Mouse (Mus musculus) midbrain, embryonic 10.5 days (tissue): Measurements from ENCODE around the gene Rbm7. TPM values are rescaled to one million over a fixed set of nuclear protein-coding genes. Genes with fewer than 3 reads are reported as not detected.
"Not testable (repeated sequence)": the region's sequence is repeated elsewhere in the genome, so short reads cannot be mapped to it uniquely, and the experiment has no call there.

Experiments used
- DNase-seq: peaks from one replicate; pipeline ENCODE4 v3.0.0-alpha.2; 2017; ENCODE audit warnings: low spot score
- H3K27ac ChIP-seq: fragments of 300-500 bp; sonication (generic); replicated peaks from 2 replicates; pipeline ENCODE4 v1.5.1; 2016; ENCODE audit warnings: mild to moderate bottlenecking
- H3K27me3 ChIP-seq: fragments of 300-500 bp; sonication (generic); 2 replicates; pipeline ENCODE4 v1.6.1; 2016; ENCODE audit warnings: low read depth, mild to moderate bottlenecking; ENCODE audit not compliant: poor library complexity, severe bottlenecking
- H3K36me3 ChIP-seq: fragments of 300-500 bp; sonication (generic); 2 replicates; pipeline ENCODE4 v1.6.1; 2016; ENCODE audit warnings: mild to moderate bottlenecking, moderate library complexity
- H3K4me1 ChIP-seq: fragments of 300-500 bp; sonication (generic); 2 replicates; pipeline ENCODE4 v1.6.1; 2016
- H3K4me3 ChIP-seq: fragments of 300-500 bp; sonication (generic); 2 replicates; pipeline ENCODE4 v1.5.1; 2016; ENCODE audit warnings: mild to moderate bottlenecking, moderate library complexity
- H3K9me3 ChIP-seq: fragments of 300-500 bp; sonication (generic); replicated peaks from 2 replicates; pipeline ENCODE4 v1.6.1; 2016; ENCODE audit warnings: mild to moderate bottlenecking
- WGBS: fragments of 180-500 bp; shearing (Covaris S2); methylation state at CpG from one replicate; pipeline ENCODE4 v1.1.7; 2016; 5-methylcytosine and 5-hydroxymethylcytosine counted together
- polyA plus RNA-seq: library from polyadenylated mRNA; unstranded; fragments of >200 nt; fragmentation: Nextera tagmentation; extraction: Ambion mirVana; gene quantifications from 2 replicates; pipeline ENCODE4 v1.2.1, GENCODE M21; 2016

Gene Rbm7
- polyA plus RNA-seq, 1 experiment from 2014 or later = 112 TPM

DNA sequence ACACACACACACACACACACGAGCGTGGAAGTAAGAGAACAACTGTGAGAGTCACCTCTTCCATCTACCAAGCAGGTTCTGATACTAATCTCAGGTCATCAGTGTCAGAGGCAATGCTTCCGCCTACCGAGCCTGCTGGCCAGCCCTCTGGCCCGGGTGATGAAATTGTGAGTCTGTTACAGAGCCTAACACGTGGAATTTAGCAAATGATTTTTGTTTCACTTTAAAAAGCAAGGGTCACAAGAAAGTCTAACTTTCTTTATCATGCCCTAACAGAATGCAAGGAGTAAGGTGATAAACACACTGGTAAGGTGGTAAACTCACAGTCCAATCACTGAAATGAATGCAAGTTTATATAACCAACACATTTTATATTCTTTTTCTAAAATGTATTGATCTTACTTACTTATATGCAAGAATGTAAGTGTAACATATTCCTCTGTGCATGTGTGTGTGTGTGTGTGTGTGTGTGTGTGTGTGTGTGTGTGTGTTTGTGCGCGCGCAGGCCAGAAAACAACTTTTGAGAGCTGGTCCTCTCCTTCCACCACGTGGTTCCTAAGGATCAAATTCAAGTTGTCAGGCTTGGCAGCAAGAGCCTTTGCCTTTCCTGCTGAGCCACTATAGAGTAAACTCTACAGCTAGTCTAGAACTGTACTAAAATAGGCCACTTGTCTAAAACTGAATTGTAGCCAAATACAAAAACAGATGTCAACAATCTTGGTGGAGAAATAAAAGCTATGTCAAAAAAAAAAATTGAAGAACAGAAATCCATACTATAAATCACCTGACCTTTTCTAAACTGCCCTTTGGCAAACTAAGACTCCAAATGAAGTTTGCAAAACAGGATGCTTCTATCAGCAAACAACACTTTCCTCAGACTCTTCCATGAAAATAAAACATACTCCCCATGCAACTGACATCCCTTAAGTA lies 18.6 kb downstream of the Rbm7 start:
- no peak overlapping the region for H3K27ac ChIP-seq
- H3K36me3 ChIP-seq = peaks cover 32% of the 10 kb centered on the region
- H3K9me3 ChIP-seq = no peaks in the 10 kb centered on the region
- H3K27me3 ChIP-seq = no peaks in the 10 kb centered on the region
- no peak for DNase-seq
- H3K4me3 ChIP-seq = no peak overlapping the region
- WGBS = 94% methylated on average over 10 of the region's 10 CpGs
- H3K4me1 ChIP-seq = peaks cover 14% of the 10 kb centered on the region

DNA sequence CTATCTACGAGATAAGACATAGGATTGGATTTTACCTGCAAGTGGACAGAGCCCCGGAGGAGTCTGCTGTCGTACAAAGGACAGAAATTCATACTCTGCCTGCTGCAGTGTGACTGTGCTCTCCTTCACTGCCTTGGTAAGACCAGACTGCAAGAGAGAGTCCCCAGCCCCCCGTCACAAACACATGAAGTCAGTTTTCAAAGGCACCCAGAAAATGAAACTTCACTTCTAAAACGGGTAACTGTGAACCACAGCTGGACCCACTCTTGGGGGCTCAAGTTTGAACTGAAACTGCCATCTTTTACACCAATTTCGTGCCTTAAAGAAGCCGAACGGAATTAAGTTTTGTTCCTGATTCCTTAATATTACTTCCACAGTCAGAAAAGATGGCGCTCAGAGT lies 20.7 kb downstream of the Rbm7 start:
- Histone ChIP-seq H3K27ac (no peak overlapping the region), H3K9me3 (no peaks in the 10 kb centered on the region), H3K4me1 (peaks cover under 1% of the 10 kb centered on the region), H3K36me3 (peaks cover 42% of the 10 kb centered on the region), H3K4me3 (no peak overlapping the region), H3K27me3 (no peaks in the 10 kb centered on the region)
- no peak for DNase-seq
- WGBS = 93% methylated on average over 9 of the region's 9 CpGs

DNA sequence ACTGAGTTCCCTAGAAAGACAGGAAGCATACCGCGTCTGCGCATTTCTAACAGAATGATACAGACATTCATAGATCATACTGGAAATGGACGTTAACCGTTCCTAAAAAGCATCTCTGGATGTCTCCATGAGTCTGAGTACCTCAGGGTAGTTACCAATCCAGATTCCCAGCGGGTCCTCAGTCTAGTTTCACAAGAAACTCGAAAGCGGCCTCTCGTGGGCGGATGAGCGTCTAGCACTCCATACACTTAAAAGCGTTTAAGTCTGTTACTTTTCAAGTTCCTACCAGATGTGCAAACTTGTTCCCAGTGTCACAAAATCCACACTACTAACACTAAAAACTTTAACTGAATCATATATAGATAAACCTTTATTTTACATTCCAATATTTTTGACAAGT lies 22.0 kb downstream of the Rbm7 start:
- Histone ChIP-seq H3K27ac (no peak overlapping the region), H3K9me3 (no peaks in the 10 kb centered on the region), H3K4me1 (no peaks in the 10 kb centered on the region; the same call in 1 of the 2 replicates), H3K36me3 (peaks cover 42% of the 10 kb centered on the region), H3K4me3 (no peak overlapping the region), H3K27me3 (no peaks in the 10 kb centered on the region)
- no peak for DNase-seq
- WGBS = 93% methylated on average over 12 of the region's 12 CpGs

DNA sequence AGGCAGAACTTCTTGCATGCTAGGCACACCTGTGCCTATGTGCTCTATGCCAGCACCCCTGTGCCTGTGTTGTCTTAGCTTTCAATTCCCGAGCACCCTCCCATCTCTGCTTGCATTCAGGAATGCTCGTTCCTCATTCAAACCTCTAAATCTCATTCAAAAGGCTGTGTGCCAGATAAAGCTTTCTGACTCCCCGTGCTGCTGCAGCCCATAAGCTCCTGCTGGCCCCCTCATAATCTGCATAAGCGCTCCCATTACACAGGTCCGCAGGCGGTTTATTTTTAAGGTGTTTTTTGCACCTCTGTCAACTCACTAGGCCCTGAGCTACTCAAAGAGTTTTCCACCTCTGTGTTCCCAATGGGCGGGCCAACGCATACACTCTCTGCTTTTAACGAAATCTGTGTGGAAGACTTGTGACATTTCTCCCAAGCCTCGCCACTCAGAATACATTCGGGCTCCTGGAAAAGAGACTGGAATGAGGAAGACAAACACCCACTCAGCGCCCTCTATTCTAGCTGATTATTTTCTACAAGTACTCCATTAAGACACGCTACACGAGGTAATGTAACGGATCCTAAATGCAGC lies 22.6 kb downstream of the Rbm7 start:
- Histone ChIP-seq H3K36me3 (peaks cover 42% of the 10 kb centered on the region), H3K9me3 (no peaks in the 10 kb centered on the region), H3K4me3 (no peak overlapping the region), H3K4me1 (no peaks in the 10 kb centered on the region; the same call in 1 of the 2 replicates), H3K27me3 (no peaks in the 10 kb centered on the region), H3K27ac (no peak overlapping the region)
- WGBS = 84% methylated on average over 15 of the region's 15 CpGs
- no peak for DNase-seq

DNA sequence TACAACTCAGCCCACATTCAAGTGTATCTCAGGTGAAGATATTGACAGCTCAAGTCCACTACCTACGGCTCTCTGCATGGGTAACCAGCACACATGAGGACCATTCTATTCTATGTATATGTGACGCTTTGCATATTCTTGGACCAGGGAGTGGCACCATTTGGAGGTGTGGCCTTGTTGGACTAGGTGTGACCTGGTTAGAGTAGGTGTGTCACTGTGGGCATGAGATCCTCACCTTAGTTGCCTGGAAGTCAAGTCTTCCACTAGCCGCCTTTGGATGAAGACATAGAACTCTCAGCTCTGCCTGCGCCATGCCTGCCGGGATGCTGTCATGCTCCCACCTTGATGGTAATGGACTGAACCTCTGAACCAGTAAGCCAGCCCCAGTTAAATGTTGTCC lies 27.6 kb downstream of the Rbm7 start:
- not testable (repeated sequence) for H3K4me3 ChIP-seq, DNase-seq, H3K27me3 ChIP-seq, H3K4me1 ChIP-seq, H3K9me3 ChIP-seq, H3K27ac ChIP-seq
- 96% methylated on average over 5 of the region's 5 CpGs for WGBS
- peaks cover 42% of the 10 kb centered on the region for H3K36me3 ChIP-seq

DNA sequence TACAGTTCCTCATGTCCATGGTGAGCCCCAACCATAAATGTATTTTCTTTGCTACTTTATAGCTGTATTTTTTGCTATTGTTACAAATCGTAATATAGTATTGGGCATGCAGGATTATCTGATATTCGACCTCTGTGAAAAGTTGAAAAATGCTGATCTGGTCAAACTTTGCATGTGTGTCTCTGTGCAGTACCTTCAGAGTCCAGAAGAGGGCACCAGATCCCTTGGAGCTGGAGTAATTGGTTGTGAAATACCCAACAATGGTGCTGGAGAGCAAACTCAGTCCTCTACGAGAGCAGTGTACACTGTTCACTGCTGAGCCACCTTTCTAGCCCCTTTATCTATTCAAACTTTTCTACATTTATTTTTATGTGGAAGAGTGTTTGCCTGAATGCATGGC lies 28.3 kb downstream of the Rbm7 start:
- no peak overlapping the region for H3K4me3 ChIP-seq
- H3K27me3 ChIP-seq = no peaks in the 10 kb centered on the region
- peaks cover 42% of the 10 kb centered on the region for H3K36me3 ChIP-seq
- DNase-seq = peak; percentile 61
- no peak overlapping the region for H3K27ac ChIP-seq
- no peaks in the 10 kb centered on the region; the same call in 1 of the 2 replicates for H3K4me1 ChIP-seq
- peaks cover 6% of the 10 kb centered on the region; the same call in 1 of the 2 replicates for H3K9me3 ChIP-seq
- WGBS = 77% methylated on average over 3 of the region's 3 CpGs

DNA sequence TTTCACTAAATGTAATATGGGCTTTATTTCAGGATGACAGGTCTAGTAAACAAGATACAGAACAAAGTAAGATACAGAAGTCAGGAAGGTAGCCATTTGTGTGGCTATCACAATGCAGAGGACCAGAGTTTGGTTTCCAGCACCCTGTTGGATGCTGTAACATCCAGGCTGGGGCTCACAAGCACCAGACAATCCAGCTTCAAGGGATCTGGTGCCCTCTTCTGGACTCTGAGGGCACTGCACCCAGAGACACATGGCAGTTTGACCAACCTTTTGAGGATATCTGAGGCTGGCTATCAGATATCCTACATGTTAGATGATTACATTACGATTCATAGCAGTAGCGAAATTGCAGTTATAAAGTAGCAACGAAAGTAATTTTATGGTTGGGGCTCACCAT lies 29.4 kb downstream of the Rbm7 start:
- 97% methylated on average over 3 of the region's 3 CpGs for WGBS
- H3K4me1 ChIP-seq = no peaks in the 10 kb centered on the region; the same call in 1 of the 2 replicates
- no peak for DNase-seq

DNA sequence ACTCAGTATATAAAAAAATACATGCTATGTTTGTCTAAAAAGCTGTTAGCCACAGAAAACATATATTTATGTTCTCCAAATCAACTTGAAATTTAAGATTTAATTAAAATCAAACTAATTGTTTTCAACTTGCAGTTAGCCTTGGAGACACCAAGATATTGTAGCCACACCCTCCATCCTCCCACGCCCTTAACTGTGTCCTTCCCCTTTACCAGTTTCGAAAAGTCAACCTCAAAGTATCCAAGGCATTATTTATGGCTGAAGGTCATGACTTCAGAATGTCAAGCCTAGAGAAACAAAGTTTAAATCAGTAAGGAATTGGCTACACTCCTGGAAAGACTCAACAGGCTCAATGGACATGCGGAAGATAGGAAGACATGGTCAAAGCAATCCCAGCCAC lies 33.6 kb downstream of the Rbm7 start:
- 93% methylated on average over 3 of the region's 3 CpGs for WGBS
- H3K36me3 ChIP-seq = peaks cover 13% of the 10 kb centered on the region
- no peaks in the 10 kb centered on the region for H3K27me3 ChIP-seq
- H3K9me3 ChIP-seq = peaks cover 6% of the 10 kb centered on the region; the same call in 1 of the 2 replicates
- H3K4me3 ChIP-seq = no peak overlapping the region
- DNase-seq = no peak
- no peak overlapping the region for H3K27ac ChIP-seq
- no peaks in the 10 kb centered on the region for H3K4me1 ChIP-seq

More for the DNA sequence above, 29.4 kb downstream of the Rbm7 start:
- H3K4me3 ChIP-seq = no peak overlapping the region
- peaks cover 34% of the 10 kb centered on the region for H3K36me3 ChIP-seq
- H3K27me3 ChIP-seq = no peaks in the 10 kb centered on the region
- H3K27ac ChIP-seq = no peak overlapping the region
- H3K9me3 ChIP-seq = peaks cover 6% of the 10 kb centered on the region; the same call in 1 of the 2 replicates

DNA sequence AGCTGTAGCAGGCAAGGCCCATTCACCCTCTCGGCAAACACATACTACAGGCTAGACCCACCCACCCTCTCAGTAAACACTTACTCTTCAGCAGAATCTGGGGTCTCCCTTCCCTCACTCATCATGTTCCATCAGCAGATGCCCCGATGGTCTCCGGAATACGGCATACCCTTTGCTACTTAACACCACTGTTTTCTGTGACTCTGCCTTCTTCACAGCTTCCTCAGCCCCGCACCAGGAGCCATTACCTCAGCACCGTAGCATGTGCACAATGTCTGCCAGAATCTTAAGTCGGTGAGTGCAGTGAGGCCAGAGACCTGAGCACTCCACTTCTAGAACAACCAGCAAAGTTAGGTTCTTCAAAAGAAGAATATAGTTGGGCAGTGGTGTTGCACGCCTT lies 34.4 kb downstream of the Rbm7 start:
- H3K27me3 ChIP-seq = no peaks in the 10 kb centered on the region
- DNase-seq = no peak
- peaks cover 6% of the 10 kb centered on the region; the same call in 1 of the 2 replicates for H3K9me3 ChIP-seq
- 94% methylated on average over 8 of the region's 8 CpGs for WGBS
- no peak overlapping the region for H3K4me3 ChIP-seq
- peaks cover 7% of the 10 kb centered on the region for H3K36me3 ChIP-seq
- H3K4me1 ChIP-seq = no peaks in the 10 kb centered on the region
- no peak overlapping the region for H3K27ac ChIP-seq

DNA sequence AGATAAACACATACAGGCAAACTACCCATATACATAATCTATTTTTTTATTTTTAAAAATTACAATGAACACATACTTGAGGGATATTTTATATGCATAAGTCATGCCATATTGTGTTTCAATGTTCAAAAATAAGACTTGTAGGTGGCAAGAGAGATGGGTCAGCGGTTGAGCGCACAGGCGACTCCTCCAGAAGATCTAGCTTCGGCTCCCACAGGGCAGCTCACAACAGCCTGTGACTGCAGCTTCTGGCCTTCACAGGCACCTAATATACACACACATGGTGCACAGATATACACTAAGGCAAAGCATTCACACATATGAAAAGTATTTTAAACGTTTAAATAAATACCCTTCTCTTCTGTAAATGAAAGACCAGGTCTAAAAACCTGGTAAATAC lies 35.7 kb downstream of the Rbm7 start:
- 92% methylated on average over 5 of the region's 5 CpGs for WGBS
- Histone ChIP-seq H3K4me1 (no peaks in the 10 kb centered on the region), H3K27ac (no peak overlapping the region), H3K4me3 (no peak overlapping the region), H3K36me3 (no peaks in the 10 kb centered on the region), H3K27me3 (no peaks in the 10 kb centered on the region), H3K9me3 (no peaks in the 10 kb centered on the region)
- no peak for DNase-seq

DNA sequence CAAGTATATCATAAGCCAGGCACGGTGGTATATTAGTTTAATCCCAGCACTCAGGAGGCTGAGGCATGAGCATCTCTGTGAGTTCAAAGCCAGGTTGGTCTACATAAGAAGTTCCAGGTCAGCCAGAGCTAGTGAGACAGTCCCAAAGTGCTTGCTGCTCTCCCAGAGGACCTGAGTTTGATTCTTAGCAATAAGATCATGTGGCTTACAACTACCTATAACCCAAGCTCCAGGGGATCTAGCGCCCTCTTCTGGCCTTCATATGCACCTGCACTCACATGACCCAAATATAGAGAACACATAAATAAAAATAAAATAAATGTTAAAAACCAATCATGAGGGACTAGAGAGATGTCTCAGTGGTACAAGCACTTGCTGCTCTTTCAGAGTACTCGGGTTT lies 36.2 kb downstream of the Rbm7 start:
- Histone ChIP-seq H3K4me1 (no peaks in the 10 kb centered on the region), H3K27ac (no peak overlapping the region), H3K27me3 (no peaks in the 10 kb centered on the region), H3K36me3 (no peaks in the 10 kb centered on the region), H3K9me3 (no peaks in the 10 kb centered on the region), H3K4me3 (no peak overlapping the region)
- 67% methylated on average over 3 of the region's 3 CpGs for WGBS
- DNase-seq = no peak

DNA sequence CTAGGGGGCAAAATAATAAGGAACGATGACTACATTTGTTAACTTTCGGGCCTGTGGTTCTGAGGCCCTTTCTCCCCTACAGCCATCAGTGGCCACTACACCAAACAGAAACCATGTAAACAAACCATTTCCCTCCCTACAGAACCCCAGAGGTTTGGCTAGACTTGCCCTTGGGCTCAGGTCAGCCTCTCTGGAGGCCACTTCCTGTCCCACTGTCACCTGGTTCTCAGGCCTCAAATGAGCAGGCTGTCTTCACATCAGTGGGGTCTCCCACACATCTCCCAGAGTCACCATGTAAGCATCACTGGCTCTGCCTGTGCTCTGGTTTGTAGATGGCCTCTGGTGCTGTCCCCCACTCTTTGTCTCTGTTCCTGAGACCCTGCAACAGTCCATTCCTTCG lies 39.1 kb downstream of the Rbm7 start:
- Histone ChIP-seq H3K9me3 (no peaks in the 10 kb centered on the region), H3K4me3 (no peak overlapping the region), H3K27ac (no peak overlapping the region), H3K36me3 (no peaks in the 10 kb centered on the region), H3K4me1 (no peaks in the 10 kb centered on the region), H3K27me3 (no peaks in the 10 kb centered on the region)
- 94% methylated on average over 3 of the region's 3 CpGs for WGBS
- DNase-seq = no peak

DNA sequence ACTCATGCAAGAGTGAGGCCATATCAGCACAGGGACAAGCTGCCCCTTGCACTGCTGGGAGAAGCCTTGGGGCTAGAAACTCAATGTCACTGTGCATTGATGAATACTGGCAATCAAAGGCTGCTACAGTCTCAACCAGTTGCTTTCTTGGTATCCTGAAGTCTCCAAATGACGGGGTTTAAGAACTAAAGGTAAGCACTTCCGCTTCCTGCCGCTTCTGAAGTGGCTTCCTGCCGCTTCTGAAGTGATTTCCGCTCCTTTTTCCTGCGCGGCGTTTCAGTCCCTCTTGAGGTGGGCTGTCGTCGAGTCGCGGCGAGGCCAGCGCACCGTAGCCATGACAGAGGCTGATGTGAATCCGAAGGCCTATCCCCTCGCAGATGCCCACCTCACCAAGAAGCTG lies 45.0 kb downstream of the Rbm7 start:
- DNase-seq = no peak
- no peak overlapping the region for H3K27ac ChIP-seq
- H3K4me3 ChIP-seq = no peak overlapping the region
- no peaks in the 10 kb centered on the region for H3K27me3 ChIP-seq
- no peaks in the 10 kb centered on the region for H3K9me3 ChIP-seq
- no peaks in the 10 kb centered on the region for H3K4me1 ChIP-seq
- WGBS = 90% methylated on average over 17 of the region's 17 CpGs
- no peaks in the 10 kb centered on the region for H3K36me3 ChIP-seq
